Mouse (Mus musculus): Measurements from ENCODE around the gene Ift81.

Gene Ift81

DNA sequence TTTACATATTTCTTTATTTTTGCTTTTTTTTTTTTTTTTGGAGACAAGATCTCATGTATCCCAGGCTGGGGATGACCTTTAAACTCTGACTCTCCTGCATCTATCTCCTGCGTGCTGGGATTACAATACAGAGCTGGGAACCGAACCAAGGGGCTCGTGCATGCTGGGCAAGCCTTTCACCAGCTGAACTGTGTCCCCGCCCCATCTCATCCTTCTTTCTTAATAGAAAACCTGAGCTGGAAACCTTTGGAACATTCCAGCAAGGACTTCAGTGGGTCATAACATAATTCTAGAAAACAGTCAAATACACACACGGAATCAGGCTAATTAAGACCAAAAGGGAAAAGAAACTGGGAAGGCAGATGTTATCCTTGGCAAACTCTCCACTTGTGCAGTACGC lies 102.3 kb downstream of the Ift81 start:
- DNase-seq, result no peak

- no peak for DNase-seq
Observed at GRCm38 (mm10) chr5:122511405-122511804, 102.9 kb downstream of the Ift81 start.

- peak; percentile 84 for DNase-seq
Observed at GRCm38 (mm10) chr5:122510651-122511157, 103.6 kb downstream of the Ift81 start.

- DNase-seq, result no peak
Observed at GRCm38 (mm10) chr5:122509608-122510007, 104.7 kb downstream of the Ift81 start.

DNA sequence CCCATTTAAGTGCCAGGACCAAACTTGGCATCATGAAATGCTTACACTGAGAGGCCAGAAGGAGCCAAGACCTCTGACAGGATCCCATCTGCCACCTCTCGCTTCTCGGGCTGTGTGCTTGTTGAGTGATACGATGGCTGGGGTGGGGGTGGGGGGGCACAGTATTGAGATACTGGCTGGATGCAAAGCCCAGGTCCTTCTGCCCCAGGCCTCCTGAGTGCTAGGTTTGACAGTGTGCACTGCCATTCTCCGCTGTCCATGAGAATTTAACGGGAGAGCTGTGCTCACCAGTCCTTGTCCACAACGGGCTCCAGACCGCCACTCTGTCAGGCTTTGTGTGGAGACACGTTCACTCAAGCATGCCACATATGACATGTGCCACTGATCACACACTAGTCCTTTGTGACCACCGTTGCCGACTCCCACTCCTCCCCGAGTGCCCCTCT lies 105.4 kb downstream of the Ift81 start:
- DNase-seq, result peak; percentile 93

GRCm38 (mm10) chr5:122507396-122507795 lies 106.9 kb downstream of the Ift81 start:
- DNase-seq, result peak; percentile 47

DNA sequence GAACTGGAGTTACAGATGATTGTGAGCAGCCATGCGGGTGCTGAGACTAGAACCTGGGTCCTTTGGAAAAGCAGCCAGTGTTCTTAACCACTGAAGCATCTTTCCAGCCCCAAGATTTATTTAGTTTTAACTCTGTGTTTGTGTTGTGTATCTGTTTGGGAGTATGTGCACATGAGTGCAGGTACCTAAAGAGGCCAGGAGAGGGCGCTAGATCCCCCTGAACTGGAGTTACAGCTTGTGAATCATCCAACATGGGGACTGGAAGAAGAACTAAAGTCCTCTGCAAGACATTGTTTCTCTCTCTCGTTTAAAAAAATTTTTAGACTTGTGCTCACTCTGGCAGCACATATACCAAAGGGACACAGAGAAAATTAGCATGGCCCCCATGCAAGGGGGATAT lies 107.9 kb downstream of the Ift81 start:
- no peak for DNase-seq

GRCm38 (mm10) chr5:122505554-122505953 lies 108.8 kb downstream of the Ift81 start:
- DNase-seq, result no peak

DNA sequence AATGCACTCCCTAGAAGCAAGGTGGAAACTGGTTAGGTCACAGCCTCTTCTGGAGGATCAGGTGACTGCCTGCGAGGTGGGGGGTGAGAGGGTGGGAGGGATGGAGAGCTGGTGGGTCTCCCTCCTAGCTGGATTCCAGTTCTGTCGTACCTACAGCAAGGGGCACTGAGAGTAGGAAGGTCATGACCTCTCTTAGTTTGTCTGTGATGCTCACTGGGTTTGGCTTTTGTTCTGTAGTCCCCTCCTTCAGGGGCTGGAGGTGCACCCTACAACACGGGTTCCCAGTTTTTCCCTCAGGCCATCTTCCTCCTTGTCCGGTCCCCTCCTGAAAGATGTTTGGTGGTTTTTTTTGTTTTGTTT lies 110.6 kb downstream of the Ift81 start:
- DNase-seq, result no peak

DNA sequence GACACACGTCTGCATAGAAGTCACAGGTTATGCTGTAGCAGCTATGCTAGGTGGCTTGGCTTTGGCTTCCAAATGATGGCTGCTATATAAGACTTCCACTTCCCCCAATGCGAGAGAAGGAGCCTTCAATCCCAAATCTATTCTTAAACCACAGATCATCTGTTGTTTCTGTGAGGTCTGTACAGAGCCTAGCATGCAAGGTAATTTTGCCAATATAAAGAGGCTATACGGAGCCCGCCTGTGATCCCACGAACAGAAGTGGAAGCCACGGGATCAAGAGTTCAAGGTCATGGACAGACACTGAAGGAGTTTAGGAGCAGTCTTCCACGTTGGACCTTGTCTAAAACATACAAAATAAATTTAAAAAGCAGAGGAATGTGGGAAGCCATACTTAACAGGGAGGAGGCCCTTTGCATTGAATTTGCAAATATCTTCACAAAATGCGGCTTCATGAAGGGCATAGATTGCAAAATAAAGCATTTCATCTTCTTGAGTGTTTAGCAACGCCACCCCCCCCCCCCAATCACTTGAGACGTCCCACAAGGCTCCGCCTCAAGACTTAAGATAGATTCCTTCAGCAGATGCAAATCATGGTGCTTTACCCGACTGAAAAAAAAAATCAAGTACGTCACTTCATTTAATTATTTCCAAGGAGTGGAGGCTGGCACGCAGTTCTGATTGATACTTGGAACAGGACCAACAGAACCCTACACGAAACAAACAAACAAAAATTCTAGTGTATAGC lies 111.1 kb downstream of the Ift81 start:
- DNase-seq, result no peak

- peak; percentile 94 for DNase-seq
Observed at GRCm38 (mm10) chr5:122502077-122502941, 112.0 kb downstream of the Ift81 start, which contains the start of gene Atp2a2. Gene Atp2a2 (minus strand): TSS chr5:122502225.

- DNase-seq, result peak; percentile 70
Observed at GRCm38 (mm10) chr5:122501101-122502076, 112.9 kb downstream of the Ift81 start.

GRCm38 (mm10) chr5:122500563-122500962 lies 113.8 kb downstream of the Ift81 start:
- no peak for DNase-seq

All from cerebellum, adult 11-12 months (tissue).